Mouse (Mus musculus) kidney, embryonic 15.5 days (tissue): ENCODE measurements around the gene Mapk12. TPM values are rescaled to one million over a fixed set of nuclear protein-coding genes. Genes with fewer than 3 reads are reported as not detected.

Experiments
- ATAC-seq: fragments of 200-750 bp; cut with Nextera tagmentation; replicated peaks from 2 replicates; pipeline ENCODE4 v1.8.0; 2017; ENCODE audit warnings: moderate TSS enrichment; ENCODE audit not compliant: low FRiP score
- H3K27ac ChIP-seq: fragments of 300-500 bp; sonication (generic); 2 replicates; pipeline ENCODE4 v1.5.1; 2015; ENCODE audit warnings: mild to moderate bottlenecking, inconsistent platforms
- H3K27me3 ChIP-seq: fragments of 300-500 bp; sonication (generic); 2 replicates; pipeline ENCODE4 v1.6.1; 2015; ENCODE audit warnings: inconsistent platforms
- H3K36me3 ChIP-seq: fragments of 300-500 bp; sonication (generic); 2 replicates; pipeline ENCODE4 v1.6.1; 2015; ENCODE audit warnings: inconsistent platforms
- H3K4me1 ChIP-seq: fragments of 300-500 bp; sonication (generic); 2 replicates; pipeline ENCODE4 v1.6.1; 2015; ENCODE audit warnings: inconsistent platforms
- H3K4me2 ChIP-seq: fragments of 300-500 bp; sonication (generic); 2 replicates; pipeline ENCODE4 v1.6.1; 2015; ENCODE audit warnings: moderate library complexity, mild to moderate bottlenecking, inconsistent platforms
- H3K4me3 ChIP-seq: fragments of 300-500 bp; sonication (generic); replicated peaks from 2 replicates; pipeline ENCODE4 v1.5.1; 2015; ENCODE audit warnings: mild to moderate bottlenecking, inconsistent platforms
- H3K9ac ChIP-seq: fragments of 300-500 bp; sonication (generic); 2 replicates; pipeline ENCODE4 v1.6.1; 2015; ENCODE audit warnings: mild to moderate bottlenecking, inconsistent platforms
- H3K9me3 ChIP-seq: fragments of 300-500 bp; sonication (generic); replicated peaks from 2 replicates; pipeline ENCODE4 v1.6.1; 2016; ENCODE audit warnings: inconsistent platforms
- WGBS: fragments of 180-500 bp; shearing (Covaris S2); methylation state at CpG from one replicate; pipeline ENCODE4 v1.1.7; 2015; ENCODE audit warnings: mixed read lengths; 5-methylcytosine and 5-hydroxymethylcytosine counted together
- polyA plus RNA-seq: library from polyadenylated mRNA; unstranded; fragments of >200 nt; fragmentation: Nextera tagmentation; extraction: Ambion mirVana; gene quantifications from 2 replicates; pipeline ENCODE4 v1.2.1, GENCODE M21; 2015

The Mapk12 gene
- polyA plus RNA-seq, 1 experiment from 2014 or later = 16.7 TPM

- peak overlapping the region; percentile 40 for H3K4me3 ChIP-seq
- H3K4me2 ChIP-seq = peak overlapping the region; percentile 90
- H3K9me3 ChIP-seq = no peaks in the 10 kb centered on the region
- H3K27me3 ChIP-seq = peaks cover 45% of the 10 kb centered on the region
- 0 out of 2 replicates have a peak overlapping the region, but pooled peaks have one; percentile 21 for H3K9ac ChIP-seq
- 3% methylated on average over 16 of the region's 16 CpGs for WGBS
- H3K36me3 ChIP-seq = 0 out of 2 replicates have a peak, but pooled peaks cover 4% of the 10 kb centered on the region
- no peak overlapping the region for H3K27ac ChIP-seq
- no peak for ATAC-seq
- H3K4me1 ChIP-seq = peaks cover 57% of the 10 kb centered on the region
Measured at GRCm38 (mm10) chr15:89147024-89147423, 6.5 kb upstream of the Mapk12 start.

- ATAC-seq = peak; percentile 38
- H3K36me3 ChIP-seq = 0 out of 2 replicates have a peak, but pooled peaks cover 4% of the 10 kb centered on the region
- peak overlapping the region; percentile 90 for H3K4me2 ChIP-seq
- H3K27me3 ChIP-seq = peaks cover 48% of the 10 kb centered on the region
- 2% methylated on average over 27 of the region's 27 CpGs for WGBS
- H3K4me1 ChIP-seq = peaks cover 62% of the 10 kb centered on the region
- peak overlapping the region; percentile 40 for H3K4me3 ChIP-seq
- H3K9me3 ChIP-seq = no peaks in the 10 kb centered on the region
- no peak overlapping the region for H3K27ac ChIP-seq
- H3K9ac ChIP-seq = 0 out of 2 replicates have a peak overlapping the region, but pooled peaks have one; percentile 21
Measured at GRCm38 (mm10) chr15:89146537-89146936, 6.0 kb upstream of the Mapk12 start.

GRCm38 (mm10) chr15:89145813-89146350 is 5.4 kb upstream of the Mapk12 start:
- H3K4me1 ChIP-seq = peaks cover 69% of the 10 kb centered on the region
- ATAC-seq = no peak
- no peak overlapping the region for H3K27ac ChIP-seq
- peak overlapping the region; percentile 40; the same call in 1 of the 2 replicates for H3K4me3 ChIP-seq
- H3K4me2 ChIP-seq = peak overlapping the region; percentile 90
- peaks cover 55% of the 10 kb centered on the region for H3K27me3 ChIP-seq
- H3K36me3 ChIP-seq = 0 out of 2 replicates have a peak, but pooled peaks cover 4% of the 10 kb centered on the region
- 73% methylated on average over 24 of the region's 24 CpGs for whole genome bisulfite sequencing
- H3K9me3 ChIP-seq = no peaks in the 10 kb centered on the region
- H3K9ac ChIP-seq = no peak overlapping the region

GRCm38 (mm10) chr15:89144965-89145364 is 4.5 kb upstream of the Mapk12 start:
- Histone ChIP-seq H3K4me1 (peaks cover 73% of the 10 kb centered on the region), H3K36me3 (0 out of 2 replicates have a peak, but pooled peaks cover 4% of the 10 kb centered on the region)
- no peak for ATAC-seq

GRCm38 (mm10) chr15:89143134-89143533 is 2.6 kb upstream of the Mapk12 start:
- ATAC-seq = no peak
- 76% methylated on average over 2 of the region's 2 CpGs for WGBS
- 0 out of 2 replicates have a peak, but pooled peaks cover 4% of the 10 kb centered on the region for H3K36me3 ChIP-seq
- H3K27ac ChIP-seq = no peak overlapping the region
- no peak overlapping the region for H3K9ac ChIP-seq
- H3K4me2 ChIP-seq = no peak overlapping the region
- no peak overlapping the region for H3K4me3 ChIP-seq
- H3K9me3 ChIP-seq = no peaks in the 10 kb centered on the region
- peaks cover 62% of the 10 kb centered on the region for H3K4me1 ChIP-seq
- peaks cover 73% of the 10 kb centered on the region for H3K27me3 ChIP-seq

More at GRCm38 (mm10) chr15:89144965-89145364, 4.5 kb upstream of the Mapk12 start:
- peaks cover 64% of the 10 kb centered on the region for H3K27me3 ChIP-seq
- H3K9me3 ChIP-seq = no peaks in the 10 kb centered on the region
- H3K27ac ChIP-seq = no peak overlapping the region
- no peak overlapping the region for H3K4me2 ChIP-seq
- H3K4me3 ChIP-seq = no peak overlapping the region
- H3K9ac ChIP-seq = no peak overlapping the region
- WGBS = 84% methylated on average over 11 of the region's 11 CpGs

- H3K27ac ChIP-seq = 0 out of 2 replicates have a peak overlapping the region, but pooled peaks have one; percentile 75
Measured at GRCm38 (mm10) chr15:89141905-89142304, 1.4 kb upstream of the Mapk12 start.

GRCm38 (mm10) chr15:89141443-89141842 is 940 bp upstream of the Mapk12 start:
- H3K9me3 ChIP-seq = no peaks in the 10 kb centered on the region
- H3K4me2 ChIP-seq = peak overlapping the region; percentile 97; the same call in 1 of the 2 replicates
- H3K4me1 ChIP-seq = peaks cover 49% of the 10 kb centered on the region
- H3K36me3 ChIP-seq = 0 out of 2 replicates have a peak, but pooled peaks cover 4% of the 10 kb centered on the region
- peak overlapping the region; percentile 61; the same call in 1 of the 2 replicates for H3K4me3 ChIP-seq
- H3K27me3 ChIP-seq = peaks cover 63% of the 10 kb centered on the region
- 6% methylated on average over 5 of the region's 5 CpGs for WGBS
- no peak overlapping the region for H3K9ac ChIP-seq
- ATAC-seq = 0 out of 2 replicates have a peak, but pooled peaks have one; percentile 23
- peak overlapping the region; percentile 75 for H3K27ac ChIP-seq

More at GRCm38 (mm10) chr15:89141905-89142304, 1.4 kb upstream of the Mapk12 start:
- Histone ChIP-seq H3K9ac (no peak overlapping the region), H3K4me1 (peaks cover 53% of the 10 kb centered on the region), H3K9me3 (no peaks in the 10 kb centered on the region), H3K36me3 (0 out of 2 replicates have a peak, but pooled peaks cover 4% of the 10 kb centered on the region), H3K4me2 (peak overlapping the region; percentile 97; the same call in 1 of the 2 replicates), H3K27me3 (peaks cover 65% of the 10 kb centered on the region), H3K4me3 (no peak overlapping the region)
- 49% methylated on average over 4 of the region's 4 CpGs for WGBS
- no peak for ATAC-seq

- H3K9me3 ChIP-seq = no peaks in the 10 kb centered on the region
- H3K27me3 ChIP-seq = peaks cover 50% of the 10 kb centered on the region
- H3K4me3 ChIP-seq = peak overlapping the region; percentile 61
- H3K4me2 ChIP-seq = peak overlapping the region; percentile 97
- H3K9ac ChIP-seq = peak overlapping the region; percentile 56
- peaks cover 42% of the 10 kb centered on the region for H3K4me1 ChIP-seq
- under 1% methylated on average over 53 of the region's 53 CpGs for WGBS
- peak; percentile 30; the same call in 1 of the 2 replicates for ATAC-seq
- H3K27ac ChIP-seq = peak overlapping the region; percentile 75
- no peaks in the 10 kb centered on the region for H3K36me3 ChIP-seq
Measured at GRCm38 (mm10) chr15:89140048-89140658, 350 bp downstream of the Mapk12 start.

GRCm38 (mm10) chr15:89138531-89138930 is 2.0 kb downstream of the Mapk12 start:
- ATAC-seq = no peak
- 87% methylated on average over 6 of the region's 6 CpGs for WGBS
- Histone ChIP-seq H3K4me3 (no peak overlapping the region), H3K27me3 (peaks cover 40% of the 10 kb centered on the region), H3K4me2 (no peak overlapping the region), H3K4me1 (peaks cover 42% of the 10 kb centered on the region), H3K27ac (no peak overlapping the region), H3K9me3 (no peaks in the 10 kb centered on the region), H3K9ac (no peak overlapping the region), H3K36me3 (no peaks in the 10 kb centered on the region)

- no peak overlapping the region for H3K9ac ChIP-seq
- WGBS = 69% methylated on average over 7 of the region's 7 CpGs
- H3K4me3 ChIP-seq = no peak overlapping the region
- H3K27ac ChIP-seq = no peak overlapping the region
- H3K36me3 ChIP-seq = no peaks in the 10 kb centered on the region
- peaks cover 41% of the 10 kb centered on the region for H3K4me1 ChIP-seq
- H3K27me3 ChIP-seq = peaks cover 40% of the 10 kb centered on the region
- H3K9me3 ChIP-seq = no peaks in the 10 kb centered on the region
- ATAC-seq = no peak
- H3K4me2 ChIP-seq = no peak overlapping the region
Measured at GRCm38 (mm10) chr15:89138046-89138405, 2.5 kb downstream of the Mapk12 start.

- WGBS = 66% methylated on average over 11 of the region's 11 CpGs
- no peak for ATAC-seq
- Histone ChIP-seq H3K4me1 (peaks cover 36% of the 10 kb centered on the region), H3K9me3 (no peaks in the 10 kb centered on the region), H3K27ac (no peak overlapping the region), H3K36me3 (no peaks in the 10 kb centered on the region), H3K4me3 (no peak overlapping the region), H3K27me3 (peaks cover 37% of the 10 kb centered on the region), H3K9ac (no peak overlapping the region), H3K4me2 (no peak overlapping the region)
Measured at GRCm38 (mm10) chr15:89137378-89138045, 3.0 kb downstream of the Mapk12 start.
